Mouse (Mus musculus) R1 (cell line): ENCODE measurements around the gene Scimp.

Experiments
- DNase-seq: peaks from one replicate; pipeline ENCODE4 v3.0.0-alpha.2; 2018; ENCODE audit warnings: low read depth, low spot score

Scimp gene

DNA sequence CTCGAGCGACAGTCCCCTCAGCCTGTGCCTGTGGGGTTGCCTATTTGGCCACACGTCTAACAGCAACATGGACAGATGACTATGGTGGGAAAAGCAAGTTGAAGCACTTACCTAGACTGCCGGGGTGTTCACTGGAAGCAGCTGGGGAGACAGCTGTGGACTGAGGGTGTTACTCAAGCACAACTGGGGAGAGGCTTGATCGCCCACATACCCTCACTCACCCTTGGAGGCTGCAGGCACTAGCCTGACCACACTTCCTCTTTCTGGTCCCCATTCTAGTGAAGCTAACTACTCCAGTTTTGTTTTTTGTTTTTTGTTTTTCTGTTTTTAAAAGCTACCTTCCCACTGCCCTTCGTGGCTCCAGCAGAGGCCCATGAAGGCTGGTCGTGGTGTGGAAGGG lies at the start of gene Scimp:
Scimp (minus strand) TSS at position 222 of the 400 bp plus-strand sequence.
- DNase-seq: no peak

DNA sequence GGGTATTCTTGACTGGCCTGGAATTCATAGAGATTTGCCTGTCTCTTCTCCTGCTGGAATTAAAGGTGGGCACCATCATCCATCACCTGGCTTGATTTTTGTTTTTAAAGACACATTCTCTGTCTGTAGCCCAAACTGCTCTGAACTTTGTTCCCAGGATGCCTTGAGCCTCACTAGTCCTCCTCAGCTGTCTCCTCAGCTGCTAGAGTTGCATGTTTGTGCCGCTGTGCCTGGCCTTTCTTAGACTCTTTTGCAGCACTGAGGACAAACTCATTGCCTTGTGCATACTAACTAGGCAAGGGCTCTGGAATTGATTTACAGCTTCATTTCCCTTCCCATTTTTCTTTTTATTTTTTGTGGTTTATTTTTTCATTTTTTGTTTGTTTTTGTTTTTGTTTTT lies 48.0 kb upstream of the Scimp start:
- no peak for DNase-seq

- no peak for DNase-seq
Measured at GRCm38 (mm10) chr11:70846029-70846428, 33.6 kb upstream of the Scimp start.

DNA sequence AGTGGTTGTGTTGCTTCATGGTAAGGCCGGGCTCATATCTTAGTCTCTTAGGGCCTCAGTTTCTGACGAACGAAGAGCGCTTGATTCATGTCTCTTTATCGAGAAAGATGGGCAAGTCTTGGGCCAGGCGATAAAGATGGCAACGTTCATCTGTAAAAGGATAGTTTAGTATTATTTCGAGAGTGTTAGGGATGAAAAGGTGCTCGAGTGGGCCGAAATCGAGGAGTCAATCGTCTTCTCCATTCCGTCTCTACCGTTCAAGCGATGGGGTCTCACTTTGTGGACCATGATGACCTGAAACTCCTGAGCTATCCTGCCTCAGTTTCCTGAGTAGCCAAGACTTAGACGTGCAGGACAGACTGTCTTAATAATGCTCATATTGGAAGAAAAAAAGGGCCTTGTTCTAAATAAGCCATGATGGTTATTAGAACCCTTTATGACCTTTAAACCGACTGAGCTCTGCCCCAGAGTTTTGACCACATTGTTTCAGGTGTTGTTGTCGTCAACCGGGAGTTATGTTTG lies 33.1 kb upstream of the Scimp start:
- DNase-seq: no peak

DNA sequence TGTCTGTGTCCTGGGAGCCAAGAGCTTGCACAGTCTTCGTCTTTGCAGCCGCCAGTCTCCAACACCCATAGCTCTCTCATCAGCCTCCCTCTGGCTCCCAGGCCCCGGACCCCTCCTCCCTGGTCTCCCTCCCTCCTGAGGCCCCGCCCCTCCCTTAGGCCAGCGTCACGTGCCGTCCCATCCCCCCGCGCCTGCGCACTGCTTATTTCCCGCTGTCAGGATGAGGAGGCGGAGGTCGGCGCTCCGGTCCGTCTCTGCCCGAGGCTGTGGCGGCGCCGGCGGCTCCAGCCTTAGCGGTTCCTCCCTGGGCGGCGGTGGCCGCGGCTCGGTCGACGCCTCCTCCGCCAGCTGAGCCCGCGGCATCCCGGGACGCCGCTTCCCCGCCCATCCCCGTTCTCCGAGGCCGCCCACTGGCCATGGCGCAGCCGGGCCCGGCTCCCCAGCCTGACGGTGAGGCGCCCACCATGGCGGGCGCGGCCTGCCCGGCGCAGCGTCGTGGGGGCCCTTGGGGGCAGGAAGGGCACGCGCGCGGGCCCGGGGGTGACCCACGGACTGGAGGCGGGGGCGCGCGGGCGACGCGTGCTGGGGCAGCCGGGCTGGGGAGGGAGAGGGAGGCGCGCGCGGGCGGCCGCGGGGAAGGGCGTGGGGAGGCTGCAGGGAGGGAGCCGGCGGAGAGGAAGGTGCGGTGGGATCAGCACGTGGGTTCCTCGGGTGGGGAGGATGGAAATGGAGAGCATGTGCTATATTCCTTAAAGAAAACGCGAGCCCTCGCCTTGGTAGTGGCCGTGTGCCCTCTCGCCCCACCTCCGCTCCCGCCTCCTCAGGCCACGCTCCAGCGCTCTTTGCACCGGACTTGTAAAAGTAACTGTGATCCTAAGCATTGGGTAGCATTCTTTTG lies 32.4 kb upstream of the Scimp start, which contains the start of gene Rabep1:
Rabep1 (plus strand) TSS at position 220 of the 898 bp plus-strand sequence.
- peak; percentile 94 for DNase-seq

GRCm38 (mm10) chr11:70843701-70844551 lies 31.5 kb upstream of the Scimp start:
- DNase-seq: no peak

- DNase-seq: no peak
Measured at GRCm38 (mm10) chr11:70842983-70843382, 30.6 kb upstream of the Scimp start.

GRCm38 (mm10) chr11:70838610-70839009 lies 26.2 kb upstream of the Scimp start:
- DNase-seq: no peak

DNA sequence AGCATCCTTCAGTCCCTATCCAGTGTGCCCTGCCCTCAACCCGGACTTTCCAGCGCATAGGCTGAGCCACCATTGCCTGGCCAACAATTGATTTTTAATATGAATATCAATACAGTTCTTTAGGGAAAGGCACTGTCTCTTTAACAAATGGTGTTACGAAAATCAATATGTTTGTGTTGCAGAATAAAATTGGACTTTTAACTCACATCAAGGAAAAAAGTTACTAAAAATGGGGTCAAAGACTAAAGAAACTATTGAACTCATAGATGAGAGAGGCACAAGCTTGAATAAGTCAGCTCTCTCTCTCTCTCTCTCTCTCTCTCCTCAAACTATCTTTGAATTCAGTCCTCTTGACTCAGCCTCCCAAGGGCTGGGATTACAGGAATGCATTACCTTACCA lies 24.6 kb upstream of the Scimp start:
- no peak for DNase-seq

- DNase-seq: peak; percentile 79
Measured at GRCm38 (mm10) chr11:70835381-70835831, 23.0 kb upstream of the Scimp start.

DNA sequence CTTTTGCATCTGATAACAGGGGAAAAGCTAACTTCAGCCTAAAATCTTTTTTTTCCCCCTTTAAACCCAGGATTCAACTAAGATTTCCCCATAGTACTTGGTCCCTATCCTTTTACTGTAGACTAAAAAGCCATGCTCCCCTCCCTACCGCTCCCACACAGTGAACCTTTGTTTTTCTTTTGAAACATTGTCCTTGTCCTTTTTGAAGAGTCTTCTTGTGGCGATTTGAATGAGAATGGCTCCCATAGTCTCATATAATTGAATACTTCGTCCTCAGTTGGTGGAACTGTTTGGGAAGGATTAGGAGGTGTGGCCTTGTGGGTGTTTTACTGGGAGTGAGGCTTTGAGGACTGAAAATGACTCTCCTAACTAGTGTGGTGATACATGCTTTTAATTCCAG lies 21.4 kb upstream of the Scimp start:
- peak; percentile 83 for DNase-seq

DNA sequence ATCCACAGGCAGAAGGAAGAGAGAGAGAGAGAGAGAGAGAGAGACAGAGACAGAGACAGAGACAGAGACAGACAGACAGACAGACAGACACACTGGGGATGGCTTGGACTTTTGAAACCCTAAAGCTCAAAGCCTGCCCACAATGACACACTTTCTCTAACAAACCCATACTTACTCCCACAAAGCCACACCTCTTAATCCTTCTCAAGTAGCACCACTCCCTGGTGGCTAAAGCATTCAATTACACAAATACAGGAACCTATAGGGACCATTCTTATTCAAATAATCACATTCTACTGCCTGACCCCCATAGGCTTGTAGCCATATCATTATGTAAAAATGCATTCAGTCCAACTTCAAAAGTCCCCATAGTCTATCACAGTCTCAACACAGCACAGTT lies 21.0 kb upstream of the Scimp start:
- DNase-seq: peak; percentile 75

DNA sequence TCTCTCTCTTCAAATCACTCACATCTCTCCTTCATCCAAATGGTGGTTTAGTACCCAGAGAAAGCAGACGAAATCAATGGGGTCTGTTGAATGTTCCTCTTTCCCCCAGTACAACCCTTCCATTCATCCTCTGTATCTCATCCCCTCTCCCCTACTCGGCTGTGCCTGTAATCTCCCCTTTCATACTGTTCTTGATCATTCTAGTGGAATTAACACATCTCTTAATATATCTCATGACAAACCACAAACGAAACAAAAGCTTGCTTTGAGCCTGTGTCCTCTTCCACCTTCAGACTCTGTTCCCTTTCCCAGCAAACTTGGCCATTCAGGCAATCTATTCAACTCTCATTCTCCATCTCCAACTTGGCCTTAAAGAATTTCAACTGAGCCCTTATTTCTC lies 18.8 kb upstream of the Scimp start:
- DNase-seq: no peak

- DNase-seq: no peak
Measured at GRCm38 (mm10) chr11:70828975-70829615, 16.7 kb upstream of the Scimp start.

DNA sequence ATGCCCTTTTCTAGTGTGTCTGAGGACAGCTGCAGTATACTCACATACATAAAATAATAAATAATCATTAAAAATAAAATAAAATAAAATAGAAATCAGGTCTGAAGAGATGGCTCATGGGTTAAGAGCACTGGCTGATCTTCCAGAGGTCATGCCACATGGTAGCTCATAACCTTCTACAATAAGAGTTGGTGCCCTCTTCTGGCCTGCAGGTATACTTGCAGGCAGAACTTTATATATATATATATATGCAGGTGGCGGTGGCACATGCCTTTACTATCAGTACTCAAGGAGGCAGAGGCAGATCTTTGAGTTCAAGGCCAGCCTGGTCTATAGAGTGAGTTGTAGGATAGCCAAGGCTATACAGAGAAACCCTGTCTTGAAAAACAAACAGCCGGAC lies 13.8 kb upstream of the Scimp start:
- peak; percentile 37 for DNase-seq

DNA sequence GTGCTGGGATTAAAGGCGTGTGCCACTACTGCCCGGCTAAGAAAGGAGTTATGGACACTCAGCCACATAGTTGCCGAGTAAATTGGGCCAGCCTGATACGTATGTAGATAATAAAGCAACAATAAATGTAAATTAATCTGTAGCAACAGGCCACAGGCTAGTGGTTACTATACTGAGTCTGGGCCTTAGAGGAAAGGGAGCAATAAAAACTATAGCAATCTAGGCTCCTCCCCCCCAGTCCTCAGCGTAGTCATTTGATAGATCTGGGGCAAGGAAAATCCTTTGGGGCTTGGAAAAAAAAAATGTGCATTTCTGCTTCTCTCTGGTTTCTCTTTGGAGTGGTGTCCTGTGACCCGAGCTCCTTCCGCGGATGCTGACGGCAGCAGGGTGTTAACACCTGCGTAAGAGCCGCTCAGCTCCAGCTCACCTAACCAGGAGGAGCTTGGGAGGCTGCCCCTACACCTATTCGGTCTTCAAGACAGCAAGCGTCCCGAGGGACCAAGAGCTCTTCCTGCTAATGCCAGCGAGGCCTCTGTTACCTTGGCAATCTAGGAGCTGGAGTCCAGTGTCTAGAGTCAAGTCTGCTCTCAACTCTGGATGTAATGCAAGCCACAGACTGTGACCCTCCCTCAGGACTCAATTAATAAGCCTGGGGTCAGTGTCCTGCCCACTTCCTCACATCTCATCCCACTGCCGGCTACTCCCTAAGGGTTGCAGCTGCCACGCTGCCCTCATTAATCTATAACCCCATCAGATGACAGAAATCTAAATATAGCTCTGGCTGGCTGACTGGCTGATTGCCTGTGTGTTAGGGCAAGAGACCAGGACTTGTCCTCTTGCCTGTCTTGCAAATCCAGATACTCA lies 9.6 kb upstream of the Scimp start:
- DNase-seq: no peak

GRCm38 (mm10) chr11:70820120-70820519 lies 7.7 kb upstream of the Scimp start:
- DNase-seq: no peak

DNA sequence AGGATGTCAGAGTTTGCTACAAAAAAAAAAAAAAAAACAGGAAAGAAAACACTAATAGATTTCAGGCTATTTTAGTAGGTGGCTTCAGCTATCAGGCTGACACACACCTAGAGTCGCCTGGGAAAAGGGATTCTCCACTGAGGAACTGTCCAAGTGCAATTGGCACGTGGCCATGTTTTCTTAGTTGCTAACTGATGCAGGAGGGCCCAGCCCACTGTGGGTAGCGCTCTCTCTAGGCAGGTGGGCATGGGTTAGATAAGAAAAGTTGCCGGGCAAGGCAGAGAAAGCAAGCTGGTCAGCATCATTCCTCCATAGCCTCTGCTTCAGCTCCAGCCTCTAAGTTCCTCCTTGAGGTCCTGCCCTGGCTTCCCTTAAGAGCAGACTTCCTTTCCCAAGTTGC lies 4.4 kb upstream of the Scimp start:
- DNase-seq: no peak

- peak; percentile 85 for DNase-seq
Measured at GRCm38 (mm10) chr11:70815498-70816078, 3.2 kb upstream of the Scimp start.

- peak; percentile 16 for DNase-seq
Measured at GRCm38 (mm10) chr11:70815071-70815470, 2.7 kb upstream of the Scimp start.
